Mouse (Mus musculus): ENCODE data around the gene Syt5. TPM values are rescaled to one million over a fixed set of nuclear protein-coding genes. Genes with fewer than 3 reads are reported as not detected.

Syt5 gene
- polyA plus RNA-seq, 1 experiment from 2014 or later, result 4.8 TPM

GRCm38 (mm10) chr7:4504646-4505435 lies 42.5 kb downstream of the Syt5 start:
- no peaks in the 10 kb centered on the region; the same call in 1 of the 2 replicates for H3K27me3 ChIP-seq
- no peak overlapping the region for H3K4me2 ChIP-seq
- H3K36me3 ChIP-seq, result no peaks in the 10 kb centered on the region
- 49% methylated on average over 11 of the region's 11 CpGs for WGBS
- H3K4me1 ChIP-seq, result peaks cover 17% of the 10 kb centered on the region
- H3K9me3 ChIP-seq, result no peaks in the 10 kb centered on the region
- no peak overlapping the region for H3K9ac ChIP-seq
- no peak for ATAC-seq (ENCODE audit: borderline replicate concordance, extremely low read depth, low FRiP score, low TSS enrichment)
- no peak overlapping the region for H3K4me3 ChIP-seq
- no peak overlapping the region for H3K27ac ChIP-seq

GRCm38 (mm10) chr7:4503858-4504257 lies 43.5 kb downstream of the Syt5 start:
- no peak overlapping the region for H3K4me2 ChIP-seq
- WGBS, result 72% methylated on average over 5 of the region's 5 CpGs
- H3K4me3 ChIP-seq, result no peak overlapping the region
- H3K27me3 ChIP-seq, result no peaks in the 10 kb centered on the region; the same call in 1 of the 2 replicates
- H3K9me3 ChIP-seq, result no peaks in the 10 kb centered on the region
- H3K27ac ChIP-seq, result no peak overlapping the region
- no peak for ATAC-seq (ENCODE audit: borderline replicate concordance, extremely low read depth, low FRiP score, low TSS enrichment)
- H3K9ac ChIP-seq, result no peak overlapping the region
- peaks cover 20% of the 10 kb centered on the region for H3K4me1 ChIP-seq
- H3K36me3 ChIP-seq, result no peaks in the 10 kb centered on the region

GRCm38 (mm10) chr7:4503100-4503499 lies 44.2 kb downstream of the Syt5 start:
- Histone ChIP-seq H3K36me3 (no peaks in the 10 kb centered on the region), H3K27ac (0 out of 2 replicates have a peak overlapping the region, but pooled peaks have one; percentile 96), H3K4me3 (no peak overlapping the region), H3K4me1 (peaks cover 27% of the 10 kb centered on the region), H3K27me3 (no peaks in the 10 kb centered on the region), H3K9me3 (no peaks in the 10 kb centered on the region), H3K4me2 (no peak overlapping the region), H3K9ac (no peak overlapping the region)
- no peak for ATAC-seq (ENCODE audit: borderline replicate concordance, extremely low read depth, low FRiP score, low TSS enrichment)
- WGBS, result 77% methylated on average over 4 of the region's 4 CpGs

GRCm38 (mm10) chr7:4502421-4503090 lies 44.8 kb downstream of the Syt5 start:
- Histone ChIP-seq H3K27me3 (no peaks in the 10 kb centered on the region), H3K4me1 (peaks cover 32% of the 10 kb centered on the region), H3K9me3 (no peaks in the 10 kb centered on the region), H3K27ac (peak overlapping the region; percentile 96), H3K4me3 (peak overlapping the region; percentile 95), H3K36me3 (no peaks in the 10 kb centered on the region), H3K4me2 (peak overlapping the region; percentile 76), H3K9ac (peak overlapping the region; percentile 89)
- WGBS, result 10% methylated on average over 14 of the region's 14 CpGs
- no peak for ATAC-seq (ENCODE audit: borderline replicate concordance, extremely low read depth, low FRiP score, low TSS enrichment)

- peaks cover 32% of the 10 kb centered on the region for H3K4me1 ChIP-seq
- H3K9me3 ChIP-seq, result no peaks in the 10 kb centered on the region
- peak within 1 kb of the TSS; percentile 76 for H3K4me2 ChIP-seq
- no peaks in the 10 kb centered on the region for H3K27me3 ChIP-seq
- peak; percentile 94 for ATAC-seq (ENCODE audit: borderline replicate concordance, extremely low read depth, low FRiP score, low TSS enrichment)
- H3K36me3 ChIP-seq, result no peaks in the 10 kb centered on the region; the same call in 1 of the 2 replicates
- peak within 1 kb of the TSS; percentile 96 for H3K27ac ChIP-seq
- peak within 1 kb of the TSS; percentile 95 for H3K4me3 ChIP-seq
- WGBS, result under 1% methylated on average over 61 of the region's 62 CpGs
- peak within 1 kb of the TSS; percentile 89 for H3K9ac ChIP-seq
These were observed 45.6 kb downstream of the Syt5 start, which contains the start of gene Ppp1r12c for GRCm38 (mm10) chr7:4501558-4502397. Gene Ppp1r12c (minus strand): TSS chr7:4501680.

- Histone ChIP-seq H3K4me3 (peak overlapping the region; percentile 95), H3K9me3 (no peaks in the 10 kb centered on the region), H3K4me1 (peaks cover 32% of the 10 kb centered on the region), H3K4me2 (peak overlapping the region; percentile 76), H3K36me3 (peaks cover 7% of the 10 kb centered on the region), H3K27me3 (no peaks in the 10 kb centered on the region), H3K27ac (peak overlapping the region; percentile 96), H3K9ac (peak overlapping the region; percentile 89)
- under 1% methylated on average over 32 of the region's 52 CpGs for WGBS
- ATAC-seq (ENCODE audit: borderline replicate concordance, extremely low read depth, low FRiP score, low TSS enrichment), result peak; percentile 52; the same call in 1 of the 2 replicates
These were observed 46.4 kb downstream of the Syt5 start for GRCm38 (mm10) chr7:4500892-4501471.

GRCm38 (mm10) chr7:4499034-4499433 lies 48.3 kb downstream of the Syt5 start:
- Histone ChIP-seq H3K36me3 (peaks cover 21% of the 10 kb centered on the region), H3K27me3 (no peaks in the 10 kb centered on the region), H3K4me1 (peaks cover 32% of the 10 kb centered on the region), H3K4me3 (no peak overlapping the region), H3K27ac (no peak overlapping the region), H3K9me3 (no peaks in the 10 kb centered on the region), H3K4me2 (peak overlapping the region; percentile 76), H3K9ac (no peak overlapping the region)
- WGBS, result 87% methylated on average over 4 of the region's 4 CpGs
- no peak for ATAC-seq (ENCODE audit: borderline replicate concordance, extremely low read depth, low FRiP score, low TSS enrichment)

- no peak overlapping the region for H3K4me3 ChIP-seq
These were observed 49.1 kb downstream of the Syt5 start for GRCm38 (mm10) chr7:4498251-4498650.

GRCm38 (mm10) chr7:4497271-4497903 lies 50.0 kb downstream of the Syt5 start:
- Histone ChIP-seq H3K27me3 (no peaks in the 10 kb centered on the region), H3K4me1 (peaks cover 38% of the 10 kb centered on the region), H3K4me3 (no peak overlapping the region), H3K4me2 (no peak overlapping the region), H3K36me3 (peaks cover 31% of the 10 kb centered on the region), H3K27ac (no peak overlapping the region), H3K9ac (no peak overlapping the region), H3K9me3 (no peaks in the 10 kb centered on the region)
- no peak for ATAC-seq (ENCODE audit: borderline replicate concordance, extremely low read depth, low FRiP score, low TSS enrichment)
- WGBS, result 89% methylated on average over 9 of the region's 9 CpGs

More at GRCm38 (mm10) chr7:4498251-4498650, 49.1 kb downstream of the Syt5 start:
- whole genome bisulfite sequencing, result 16% methylated on average over 9 of the region's 9 CpGs
- Histone ChIP-seq H3K4me1 (peaks cover 32% of the 10 kb centered on the region), H3K27ac (0 out of 2 replicates have a peak overlapping the region, but pooled peaks have one; percentile 37), H3K36me3 (peaks cover 27% of the 10 kb centered on the region), H3K27me3 (no peaks in the 10 kb centered on the region), H3K9ac (no peak overlapping the region; the same call in 1 of the 2 replicates), H3K9me3 (no peaks in the 10 kb centered on the region), H3K4me2 (peak overlapping the region; percentile 76; the same call in 1 of the 2 replicates)
- ATAC-seq (ENCODE audit: borderline replicate concordance, extremely low read depth, low FRiP score, low TSS enrichment), result no peak

- Histone ChIP-seq H3K4me1 (peaks cover 42% of the 10 kb centered on the region), H3K27ac (no peak overlapping the region), H3K4me2 (no peak overlapping the region), H3K9me3 (no peaks in the 10 kb centered on the region), H3K36me3 (peaks cover 31% of the 10 kb centered on the region), H3K9ac (no peak overlapping the region), H3K27me3 (no peaks in the 10 kb centered on the region), H3K4me3 (no peak overlapping the region)
- no peak for ATAC-seq (ENCODE audit: borderline replicate concordance, extremely low read depth, low FRiP score, low TSS enrichment)
- 92% methylated on average over 3 of the region's 3 CpGs for WGBS
These were observed 50.9 kb downstream of the Syt5 start for GRCm38 (mm10) chr7:4496468-4496867.

GRCm38 (mm10) chr7:4493991-4494390 lies 53.4 kb downstream of the Syt5 start:
- H3K9me3 ChIP-seq, result no peaks in the 10 kb centered on the region
- no peak overlapping the region for H3K4me3 ChIP-seq
- no peak overlapping the region for H3K4me2 ChIP-seq
- H3K27ac ChIP-seq, result no peak overlapping the region
- H3K36me3 ChIP-seq, result peaks cover 41% of the 10 kb centered on the region
- no peak for ATAC-seq (ENCODE audit: borderline replicate concordance, extremely low read depth, low FRiP score, low TSS enrichment)
- 69% methylated on average over 1 of the region's 1 CpGs for WGBS
- no peak overlapping the region for H3K9ac ChIP-seq
- H3K4me1 ChIP-seq, result peaks cover 28% of the 10 kb centered on the region
- no peaks in the 10 kb centered on the region for H3K27me3 ChIP-seq

Measured in lung, embryonic 15.5 days (tissue).